Mouse (Mus musculus): ENCODE results near the gene Oas1g. TPM values are rescaled to one million over a fixed set of nuclear protein-coding genes. Genes with fewer than 3 reads are reported as not detected.
"Not testable (repeated sequence)": the region's sequence is repeated elsewhere in the genome, so short reads cannot be mapped to it uniquely, and the experiment has no call there.

The Oas1g gene
- polyA plus RNA-seq, 1 experiment from 2014 or later: not detected

GRCm38 (mm10) chr5:120900666-120901065 is 13.3 kb upstream of the Oas1g start:
- DNase-seq (ENCODE audit: low spot score): no peak
- no peak overlapping the region for H3K4me3 ChIP-seq
- 60% methylated on average over 1 of the region's 1 CpGs for WGBS
- no peaks in the 10 kb centered on the region for H3K9me3 ChIP-seq
- H3K36me3 ChIP-seq (replicated peaks): no peaks in the 10 kb centered on the region
- no peak overlapping the region for H3K27ac ChIP-seq (replicated peaks)
- no peaks in the 10 kb centered on the region for H3K4me1 ChIP-seq
- no peaks in the 10 kb centered on the region for H3K27me3 ChIP-seq (replicated peaks; ENCODE audit: low read depth, poor library complexity, severe bottlenecking)

DNA sequence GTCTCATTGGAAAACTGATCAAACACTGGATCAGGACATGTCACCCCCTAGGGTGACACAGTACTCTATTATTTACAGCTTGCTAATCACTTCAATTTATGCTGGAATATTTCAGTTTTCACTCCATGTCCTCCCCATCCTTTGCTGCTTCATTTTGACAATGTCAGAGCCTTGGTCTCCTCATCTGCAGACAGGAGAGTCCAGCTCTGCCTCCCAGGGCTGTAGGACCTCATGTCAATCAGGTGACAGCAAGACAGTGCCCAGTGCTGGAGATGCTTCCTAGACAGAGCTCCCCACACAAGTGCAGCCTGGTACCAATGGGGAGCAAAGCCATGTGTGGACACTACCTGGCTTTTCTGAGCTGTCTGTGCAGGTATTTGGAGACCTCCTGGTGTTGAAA is 11.3 kb upstream of the Oas1g start:
- Histone ChIP-seq H3K27ac (replicated peaks) (no peak overlapping the region), H3K4me1 (no peaks in the 10 kb centered on the region), H3K27me3 (replicated peaks; ENCODE audit: low read depth, poor library complexity, severe bottlenecking) (no peaks in the 10 kb centered on the region), H3K36me3 (replicated peaks) (no peaks in the 10 kb centered on the region), H3K4me3 (no peak overlapping the region), H3K9me3 (no peaks in the 10 kb centered on the region)
- DNase-seq (ENCODE audit: low spot score): no peak

- no peaks in the 10 kb centered on the region for H3K9me3 ChIP-seq
- no peak overlapping the region for H3K4me3 ChIP-seq
- DNase-seq (ENCODE audit: low spot score): no peak
- no peaks in the 10 kb centered on the region for H3K27me3 ChIP-seq (replicated peaks; ENCODE audit: low read depth, poor library complexity, severe bottlenecking)
- no peak overlapping the region for H3K27ac ChIP-seq (replicated peaks)
- 88% methylated on average over 6 of the region's 6 CpGs for WGBS
- H3K36me3 ChIP-seq (replicated peaks): no peaks in the 10 kb centered on the region
- H3K4me1 ChIP-seq: no peaks in the 10 kb centered on the region
Measured at GRCm38 (mm10) chr5:120898307-120898706, 10.9 kb upstream of the Oas1g start.

GRCm38 (mm10) chr5:120895231-120895900 is 8.0 kb upstream of the Oas1g start:
- Histone ChIP-seq H3K36me3 (replicated peaks) (no peaks in the 10 kb centered on the region), H3K27me3 (replicated peaks; ENCODE audit: low read depth, poor library complexity, severe bottlenecking) (no peaks in the 10 kb centered on the region), H3K27ac (replicated peaks) (no peak overlapping the region), H3K9me3 (no peaks in the 10 kb centered on the region), H3K4me3 (no peak overlapping the region), H3K4me1 (no peaks in the 10 kb centered on the region)
- DNase-seq (ENCODE audit: low spot score): no peak
- WGBS: 90% methylated on average over 11 of the region's 11 CpGs

DNA sequence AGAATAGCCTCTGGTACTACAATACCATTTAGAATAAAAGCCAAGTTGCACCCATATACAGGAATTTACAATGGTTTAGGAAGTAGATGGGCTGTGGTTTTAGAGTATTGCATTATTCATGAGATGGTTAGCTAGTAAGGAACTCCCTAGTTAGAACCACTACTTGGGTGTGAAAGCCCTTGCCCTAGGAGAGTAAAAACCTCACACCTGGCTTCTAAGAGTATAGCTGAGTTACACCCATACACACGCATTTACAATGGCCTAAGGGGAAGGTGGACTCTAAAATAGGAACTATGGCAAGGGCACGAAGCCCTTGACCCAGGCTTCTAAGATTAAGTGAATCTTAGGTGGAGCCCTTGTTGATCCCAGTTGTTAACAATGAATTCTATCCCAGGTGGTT is 7.3 kb upstream of the Oas1g start:
- not testable (repeated sequence) for DNase-seq (ENCODE audit: low spot score); H3K4me1 ChIP-seq; H3K27me3 ChIP-seq (replicated peaks; ENCODE audit: low read depth, poor library complexity, severe bottlenecking); H3K4me3 ChIP-seq; H3K9me3 ChIP-seq; H3K36me3 ChIP-seq (replicated peaks); H3K27ac ChIP-seq (replicated peaks)
- 71% methylated on average over 2 of the region's 2 CpGs for WGBS

DNA sequence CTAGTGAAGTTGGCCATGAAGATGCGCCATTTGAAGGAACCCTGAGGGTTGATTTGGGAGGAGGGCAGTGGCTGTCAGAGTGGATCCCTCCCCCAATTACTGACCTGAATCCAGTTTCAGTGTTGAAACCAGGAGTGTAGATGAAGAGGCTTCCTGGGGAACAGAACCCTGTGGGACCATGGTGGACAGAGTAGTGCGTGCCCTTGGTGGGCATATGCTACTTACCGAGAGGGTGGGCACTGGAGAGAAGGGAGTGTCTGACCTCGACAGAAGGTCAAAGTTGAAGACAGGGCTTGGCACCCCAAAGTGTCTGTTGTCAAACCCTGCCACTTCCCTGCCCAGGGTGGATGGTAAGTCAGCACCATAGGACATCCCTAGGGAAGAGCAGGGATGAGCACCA is 6.5 kb upstream of the Oas1g start:
- H3K27me3 ChIP-seq (replicated peaks; ENCODE audit: low read depth, poor library complexity, severe bottlenecking); DNase-seq (ENCODE audit: low spot score); H3K4me1 ChIP-seq; H3K4me3 ChIP-seq; H3K36me3 ChIP-seq (replicated peaks); H3K9me3 ChIP-seq; H3K27ac ChIP-seq (replicated peaks): not testable (repeated sequence)
- WGBS: 92% methylated on average over 4 of the region's 4 CpGs

DNA sequence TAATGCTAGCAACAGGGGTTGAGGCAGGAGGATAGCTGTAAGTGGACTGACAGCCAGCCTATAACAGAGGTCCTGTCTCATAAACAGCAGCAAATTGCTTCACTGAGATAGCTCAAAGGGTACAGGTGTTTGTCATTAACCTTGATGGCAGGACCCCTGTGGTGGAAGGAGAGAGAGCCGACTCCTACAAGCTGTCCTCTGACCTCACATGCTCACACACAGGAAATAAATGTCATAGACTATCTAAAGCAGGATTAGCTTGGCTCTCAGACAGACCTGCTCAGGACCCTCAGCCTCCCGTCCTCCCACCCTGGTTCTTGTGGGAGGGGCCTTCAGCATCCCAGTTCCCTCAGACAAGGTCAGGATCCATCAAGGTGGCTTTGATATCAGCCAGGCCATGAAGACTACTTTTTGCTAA is 4.8 kb upstream of the Oas1g start:
- WGBS: 43% methylated on average over 2 of the region's 2 CpGs
- H3K4me1 ChIP-seq: no peaks in the 10 kb centered on the region; the same call in 1 of the 2 replicates
- no peaks in the 10 kb centered on the region for H3K9me3 ChIP-seq
- no peaks in the 10 kb centered on the region for H3K36me3 ChIP-seq (replicated peaks)
- no peak overlapping the region for H3K27ac ChIP-seq (replicated peaks)
- no peaks in the 10 kb centered on the region for H3K27me3 ChIP-seq (replicated peaks; ENCODE audit: low read depth, poor library complexity, severe bottlenecking)
- H3K4me3 ChIP-seq: no peak overlapping the region
- DNase-seq (ENCODE audit: low spot score): no peak

DNA sequence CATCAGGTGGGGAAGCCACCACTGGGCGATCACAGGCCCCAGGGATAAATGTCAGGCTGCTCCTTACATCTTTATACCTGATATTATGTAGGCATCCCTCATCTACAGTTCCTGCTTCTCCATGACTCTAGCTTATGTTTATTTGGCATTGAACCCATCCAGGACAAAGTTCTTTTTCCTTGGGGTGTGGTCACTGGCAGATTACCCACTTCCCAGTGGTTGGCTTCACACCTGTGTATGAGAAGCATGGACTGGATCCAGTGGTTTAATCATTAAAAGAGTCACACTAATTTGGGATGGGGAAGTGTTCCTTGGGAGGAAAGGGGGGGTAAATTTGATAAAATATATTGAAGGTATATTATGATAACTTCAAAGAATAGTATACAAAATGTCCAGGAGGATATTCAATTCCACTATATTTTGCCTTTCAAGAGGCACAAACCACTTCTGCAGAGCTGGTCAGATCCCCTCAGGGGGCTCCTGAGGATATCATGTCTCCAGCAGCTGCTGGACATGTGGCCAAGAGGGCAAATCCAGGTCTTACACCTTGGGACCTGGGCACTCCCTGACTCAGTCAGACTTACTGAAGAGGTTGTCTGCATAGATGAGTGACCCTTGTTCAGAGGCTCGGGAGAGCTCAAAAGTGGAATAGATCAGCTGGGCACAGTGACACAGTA is 4.3 kb upstream of the Oas1g start:
- not testable (repeated sequence) for H3K4me1 ChIP-seq; H3K27me3 ChIP-seq (replicated peaks; ENCODE audit: low read depth, poor library complexity, severe bottlenecking); DNase-seq (ENCODE audit: low spot score); H3K4me3 ChIP-seq; H3K9me3 ChIP-seq; H3K27ac ChIP-seq (replicated peaks); H3K36me3 ChIP-seq (replicated peaks)
- WGBS: 64% methylated on average over 2 of the region's 2 CpGs

DNA sequence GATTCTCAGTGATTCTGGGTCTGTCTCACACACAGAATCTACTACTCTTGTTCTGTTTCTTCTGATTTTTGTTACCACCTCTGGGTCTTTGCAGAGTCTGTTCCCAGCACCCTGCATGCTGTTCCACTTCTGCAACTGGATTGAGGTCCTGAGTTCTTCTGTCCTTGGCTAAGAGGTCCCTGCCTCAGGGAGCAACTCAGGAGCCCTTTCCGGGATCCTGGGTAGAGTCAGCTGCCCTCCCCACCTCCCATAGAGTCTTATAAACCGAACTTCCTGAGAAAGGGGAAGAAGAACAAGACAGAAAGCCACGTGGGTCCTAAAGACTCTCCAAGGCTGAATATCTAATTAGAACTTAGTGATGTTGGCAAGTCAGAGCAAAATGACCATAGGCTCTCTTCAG is 3.6 kb upstream of the Oas1g start:
- WGBS: 58% methylated on average over 3 of the region's 3 CpGs
- no peak for DNase-seq (ENCODE audit: low spot score)
- no peaks in the 10 kb centered on the region; the same call in 1 of the 2 replicates for H3K4me1 ChIP-seq
- no peak overlapping the region for H3K4me3 ChIP-seq
- H3K36me3 ChIP-seq (replicated peaks): no peaks in the 10 kb centered on the region
- no peaks in the 10 kb centered on the region for H3K9me3 ChIP-seq
- H3K27me3 ChIP-seq (replicated peaks; ENCODE audit: low read depth, poor library complexity, severe bottlenecking): no peaks in the 10 kb centered on the region
- H3K27ac ChIP-seq (replicated peaks): no peak overlapping the region

DNA sequence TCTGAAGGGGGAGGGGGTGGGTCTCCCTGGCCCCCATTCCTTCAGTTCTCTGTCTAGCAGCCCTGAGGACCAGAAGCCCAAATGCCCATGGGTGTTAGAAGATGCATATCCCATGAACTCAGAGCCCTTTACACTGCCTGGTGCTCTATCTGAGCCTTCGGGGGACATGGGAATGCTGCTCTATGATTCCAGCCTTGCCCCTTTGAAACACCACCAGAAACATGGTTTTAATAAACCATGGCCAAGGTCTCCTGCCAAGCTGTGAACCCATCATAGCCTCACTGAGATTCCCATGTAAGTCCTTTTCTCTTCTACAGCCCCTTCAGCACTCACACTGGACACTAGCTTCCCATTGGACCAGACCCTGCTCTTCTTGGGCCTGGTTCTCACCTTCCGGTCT is 2.6 kb upstream of the Oas1g start:
- Histone ChIP-seq H3K27ac (replicated peaks) (no peak overlapping the region), H3K4me1 (no peaks in the 10 kb centered on the region; the same call in 1 of the 2 replicates), H3K9me3 (no peaks in the 10 kb centered on the region), H3K36me3 (replicated peaks) (no peaks in the 10 kb centered on the region), H3K4me3 (no peak overlapping the region), H3K27me3 (replicated peaks; ENCODE audit: low read depth, poor library complexity, severe bottlenecking) (no peaks in the 10 kb centered on the region)
- DNase-seq (ENCODE audit: low spot score): no peak
- 80% methylated on average over 2 of the region's 2 CpGs for WGBS

GRCm38 (mm10) chr5:120888294-120888815 is 942 bp upstream of the Oas1g start:
- not testable (repeated sequence) for H3K4me3 ChIP-seq; H3K36me3 ChIP-seq (replicated peaks); DNase-seq (ENCODE audit: low spot score); H3K4me1 ChIP-seq; H3K9me3 ChIP-seq; H3K27me3 ChIP-seq (replicated peaks; ENCODE audit: low read depth, poor library complexity, severe bottlenecking); H3K27ac ChIP-seq (replicated peaks)
- WGBS: 41% methylated on average over 4 of the region's 4 CpGs

- Histone ChIP-seq H3K36me3 (replicated peaks) (no peaks in the 10 kb centered on the region), H3K4me3 (no peak overlapping the region), H3K4me1 (no peaks in the 10 kb centered on the region; the same call in 1 of the 2 replicates), H3K9me3 (no peaks in the 10 kb centered on the region), H3K27ac (replicated peaks) (no peak overlapping the region), H3K27me3 (replicated peaks; ENCODE audit: low read depth, poor library complexity, severe bottlenecking) (no peaks in the 10 kb centered on the region)
- DNase-seq (ENCODE audit: low spot score): no peak
- WGBS: 59% methylated on average over 6 of the region's 6 CpGs
Measured at GRCm38 (mm10) chr5:120887831-120888230, 418 bp upstream of the Oas1g start.

DNA sequence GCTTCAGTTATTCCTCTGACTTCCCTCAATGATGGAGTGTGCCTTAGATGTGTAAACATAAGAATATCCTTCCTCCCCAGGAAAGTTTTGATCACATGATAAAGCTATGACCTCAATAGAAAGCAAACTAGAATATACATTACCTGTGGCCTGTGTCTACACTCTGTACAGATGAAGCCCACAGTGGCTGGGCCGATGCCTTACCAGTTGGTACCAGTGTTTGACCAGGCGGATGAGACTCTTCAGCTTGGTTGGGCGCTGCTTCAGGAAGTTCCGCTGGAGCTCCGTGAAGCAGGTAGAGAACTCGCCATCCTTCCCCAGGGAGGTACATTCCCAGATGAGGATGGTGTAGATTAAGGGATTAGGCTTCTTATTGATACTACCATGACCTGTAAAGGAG is 5.7 kb downstream of the Oas1g start:
- H3K27ac ChIP-seq (replicated peaks); H3K4me1 ChIP-seq; H3K27me3 ChIP-seq (replicated peaks; ENCODE audit: low read depth, poor library complexity, severe bottlenecking); DNase-seq (ENCODE audit: low spot score); H3K36me3 ChIP-seq (replicated peaks); H3K4me3 ChIP-seq; H3K9me3 ChIP-seq: not testable (repeated sequence)
- WGBS: 91% methylated on average over 6 of the region's 6 CpGs
